Mouse (Mus musculus) MEL (cell line): ENCODE results near the gene Hrh1.
"Not testable (repeated sequence)": the region's sequence is repeated elsewhere in the genome, so short reads cannot be mapped to it uniquely, and the experiment has no call there.

ENCODE experiments used
- CTCF ChIP-seq, 3 experiments: IDR thresholded peaks in 2 of 3; conservative IDR thresholded peaks in 1 of 3; 2 replicates each; pipeline ENCODE4 v1.5.1; 2011 to 2012; ENCODE audit warnings: low read length in 3 of 3, low read depth in 2 of 3, mild to moderate bottlenecking in 2 of 3, improper control_type of control experiment in 1 of 3, inconsistent platforms in 1 of 3, mixed read lengths in 1 of 3, moderate library complexity in 1 of 3; ENCODE audit not compliant: control insufficient read depth in 1 of 3, insufficient read depth in 1 of 3, poor library complexity in 1 of 3, severe bottlenecking in 1 of 3
- EP300 ChIP-seq, 2 experiments: IDR thresholded peaks; 2 replicates each; pipeline ENCODE4 v1.6.1; 2011; ENCODE audit warnings: improper control_type of control experiment in 2 of 2, low read length in 2 of 2, low read depth in 1 of 2, mild to moderate bottlenecking in 1 of 2
- GATA1 ChIP-seq: IDR thresholded peaks from 2 replicates; pipeline ENCODE4 v1.6.1; 2011; ENCODE audit warnings: low read depth, low read length, improper control_type of control experiment
- NELFE ChIP-seq: IDR thresholded peaks from 2 replicates; pipeline ENCODE4 v1.6.1; 2011; ENCODE audit warnings: low read depth, low read length, improper control_type of control experiment
- RAD21 ChIP-seq: IDR thresholded peaks from 2 replicates; pipeline ENCODE4 v1.6.1; 2011; ENCODE audit warnings: mild to moderate bottlenecking, low read depth, low read length, improper control_type of control experiment
- TAL1 ChIP-seq: IDR thresholded peaks from 2 replicates; pipeline ENCODE4 v1.6.1; 2012; ENCODE audit warnings: mild to moderate bottlenecking, inconsistent platforms, low read length, moderate library complexity, mixed read lengths
- UBTF ChIP-seq: IDR thresholded peaks from 2 replicates; pipeline ENCODE4 v1.6.1; 2012; ENCODE audit warnings: low read depth, mild to moderate bottlenecking, inconsistent platforms, low read length, improper control_type of control experiment, moderate library complexity, borderline replicate concordance; ENCODE audit not compliant: insufficient read depth
- ZKSCAN1 ChIP-seq: IDR thresholded peaks from 2 replicates; pipeline ENCODE4 v1.6.1; 2012; ENCODE audit warnings: low read depth, mild to moderate bottlenecking, inconsistent platforms, low read length, improper control_type of control experiment, moderate library complexity

GRCm38 (mm10) chr6:114494987-114495386 is 97.3 kb downstream of the Hrh1 start:
- not testable (repeated sequence) for TF ChIP-seq RAD21; UBTF; EP300 (IDR thresholded peaks at IDR 0.05; ENCODE audit: low read depth in 1 of 2, low read length in 2 of 2); ZKSCAN1; TAL1; NELFE; CTCF (IDR thresholded peaks at IDR 0.05 in 2 of 3, conservative IDR thresholded peaks at IDR 0.05 in 1 of 3; ENCODE audit: control insufficient read depth in 1 of 3, insufficient read depth in 1 of 3, low read depth in 2 of 3, low read length in 3 of 3, poor library complexity in 1 of 3, severe bottlenecking in 1 of 3); GATA1
